Mouse (Mus musculus) right cerebral cortex, adult 18-20 months (tissue): ENCODE results near the gene U90926.
"Not testable (repeated sequence)": the region's sequence is repeated elsewhere in the genome, so short reads cannot be mapped to it uniquely, and the experiment has no call there.

Experiments used
- DNase-seq: peaks from one replicate; pipeline ENCODE4 v3.0.0; 2022; ENCODE audit warnings: mixed read lengths

The U90926 gene

GRCm38 (mm10) chr5:92212231-92212630 lies 3.0 kb downstream of the U90926 start:
- DNase-seq, result no peak

- no peak for DNase-seq
Observed at GRCm38 (mm10) chr5:92210205-92210604, 5.0 kb downstream of the U90926 start.

GRCm38 (mm10) chr5:92206121-92206520 lies 9.1 kb downstream of the U90926 start:
- DNase-seq, result no peak

- DNase-seq, result no peak
Observed at GRCm38 (mm10) chr5:92205706-92206105, 9.5 kb downstream of the U90926 start.

- no peak for DNase-seq
Observed at GRCm38 (mm10) chr5:92205184-92205583, 10.0 kb downstream of the U90926 start.

GRCm38 (mm10) chr5:92204162-92205036 lies 10.8 kb downstream of the U90926 start:
- DNase-seq, result no peak

GRCm38 (mm10) chr5:92198266-92198665 lies 16.9 kb downstream of the U90926 start:
- no peak for DNase-seq

- DNase-seq, result no peak
Observed at GRCm38 (mm10) chr5:92196895-92197811, 18.1 kb downstream of the U90926 start.

- DNase-seq, result not testable (repeated sequence)
Observed at GRCm38 (mm10) chr5:92195716-92196115, 19.5 kb downstream of the U90926 start.

- DNase-seq, result no peak
Observed at GRCm38 (mm10) chr5:92188881-92189483, 26.2 kb downstream of the U90926 start.

GRCm38 (mm10) chr5:92183071-92183830 lies 32.0 kb downstream of the U90926 start:
- DNase-seq, result no peak

- no peak for DNase-seq
Observed at GRCm38 (mm10) chr5:92165976-92166375, 49.2 kb downstream of the U90926 start.
